Mouse (Mus musculus): Measurements from ENCODE around the gene Krt88.
A peak's percentile ranks its signal among the peaks of the same experiment; 100 is the strongest.

Krt88 gene

DNA sequence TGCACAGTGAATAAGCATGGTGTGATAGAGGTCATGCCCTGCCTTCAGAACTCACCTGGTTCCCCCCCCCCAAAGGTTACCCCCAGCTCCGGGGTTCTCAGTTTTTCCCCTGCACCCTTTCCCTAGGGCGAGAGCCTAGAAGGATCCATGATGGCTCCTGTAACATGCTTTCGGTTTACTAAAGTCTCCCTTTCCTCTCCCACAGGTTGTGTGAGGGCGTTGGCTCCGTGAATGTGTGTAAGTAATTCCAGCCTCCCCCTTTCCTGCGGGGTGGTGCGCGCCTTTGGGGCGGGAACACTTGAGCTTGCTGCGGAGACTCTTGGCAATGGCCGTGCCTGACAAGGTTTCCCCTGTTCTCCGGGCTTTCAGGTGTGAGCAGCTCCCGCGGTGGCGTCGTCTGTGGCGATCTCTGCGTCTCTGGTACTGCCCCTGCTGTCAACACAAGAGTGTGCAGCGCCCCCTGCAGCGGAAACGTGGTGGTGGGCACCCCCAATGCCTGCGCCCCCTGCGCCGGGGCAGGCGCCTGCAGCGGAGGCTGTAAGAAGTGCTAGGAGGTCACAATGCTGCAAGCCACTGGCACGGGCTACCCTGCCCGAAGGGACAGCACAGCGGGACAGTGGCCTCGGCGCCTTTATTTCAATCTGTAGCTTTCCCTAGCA is 31.6 kb downstream of the Krt88 start:
- peak; percentile 32 for DNase-seq (ENCODE audit: low read depth, low spot score)

DNA sequence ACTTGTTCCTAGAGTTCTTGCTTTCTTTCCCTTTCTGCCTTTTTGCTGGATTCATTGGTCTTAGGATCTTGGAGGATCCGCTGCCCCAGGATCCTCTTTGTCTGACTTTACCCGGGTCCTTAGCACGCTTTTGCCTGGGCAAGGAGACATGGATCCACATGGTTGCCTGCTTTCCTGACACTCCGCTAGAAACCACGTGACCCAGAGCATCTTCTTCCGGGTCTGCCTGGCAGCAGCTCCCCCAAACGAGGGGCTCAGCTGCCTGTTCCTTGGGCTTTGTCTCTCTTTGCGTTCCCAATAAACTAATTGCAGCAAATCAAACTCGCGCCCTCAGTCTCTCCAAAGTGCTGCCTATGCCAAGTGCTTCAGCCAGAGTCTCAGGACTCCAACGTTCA is 32.1 kb downstream of the Krt88 start:
- no peak for DNase-seq (ENCODE audit: low read depth, low spot score)

DNA sequence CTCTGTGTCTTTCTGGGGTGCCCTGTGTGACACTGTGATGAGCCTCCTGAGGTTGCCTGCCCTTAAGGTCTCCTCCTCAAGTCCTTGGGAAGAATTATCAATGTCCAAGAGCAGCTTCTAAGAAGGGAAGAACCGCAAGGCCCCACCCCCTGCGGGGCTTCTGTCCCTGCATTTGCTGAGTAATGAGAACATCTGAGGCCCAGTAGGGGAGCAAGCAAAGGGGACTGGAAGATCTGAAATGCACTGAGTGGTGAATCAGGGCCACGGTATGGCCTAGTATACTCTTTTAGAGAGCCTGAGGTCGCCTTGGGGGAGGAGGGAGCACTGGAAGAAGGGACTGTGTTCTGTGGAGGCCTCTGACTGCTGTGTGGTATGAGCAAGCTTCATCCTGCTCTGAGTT is 34.5 kb downstream of the Krt88 start:
- no peak for DNase-seq (ENCODE audit: low read depth, low spot score)

DNA sequence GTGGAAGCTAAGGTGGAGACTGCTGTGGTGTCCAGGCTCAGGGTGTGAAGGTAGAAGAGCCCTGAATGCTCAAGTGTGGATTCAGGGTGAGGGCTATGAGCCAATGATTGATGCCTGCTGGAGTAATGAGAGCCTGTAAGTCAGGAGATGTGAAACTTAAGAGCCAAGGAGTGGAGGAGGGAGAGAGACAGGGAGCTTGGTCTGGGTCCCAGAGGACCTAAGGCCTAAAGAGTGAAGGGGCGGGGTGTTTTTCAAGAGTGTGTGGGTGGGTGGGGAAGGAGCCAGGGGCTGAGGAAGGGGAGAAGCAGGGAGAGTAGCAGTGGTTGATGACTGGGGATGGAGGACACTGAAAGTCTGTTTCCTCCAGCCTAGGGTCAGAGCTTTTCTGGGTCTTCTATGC is 36.1 kb downstream of the Krt88 start:
- DNase-seq (ENCODE audit: low read depth, low spot score): no peak

DNA sequence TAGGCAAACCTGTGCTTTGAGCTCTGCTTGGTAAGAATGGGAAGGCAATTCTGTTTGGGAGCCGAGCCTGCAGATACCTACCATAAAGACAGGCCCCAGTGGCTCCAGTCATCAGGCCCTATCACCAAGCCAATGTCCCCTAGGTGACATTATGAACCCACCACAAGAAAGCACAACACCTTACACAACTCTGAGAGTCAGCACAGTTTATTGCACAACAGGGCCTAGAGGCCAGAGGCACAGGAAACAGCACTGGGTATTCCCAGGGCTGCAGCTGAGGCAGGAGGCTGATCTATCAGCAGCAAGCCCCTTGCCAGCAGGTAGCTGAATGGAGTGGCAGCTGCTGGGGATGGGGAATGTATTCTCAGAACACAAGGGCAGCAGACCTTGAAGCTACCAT is 37.4 kb downstream of the Krt88 start:
- no peak for DNase-seq (ENCODE audit: low read depth, low spot score)

DNA sequence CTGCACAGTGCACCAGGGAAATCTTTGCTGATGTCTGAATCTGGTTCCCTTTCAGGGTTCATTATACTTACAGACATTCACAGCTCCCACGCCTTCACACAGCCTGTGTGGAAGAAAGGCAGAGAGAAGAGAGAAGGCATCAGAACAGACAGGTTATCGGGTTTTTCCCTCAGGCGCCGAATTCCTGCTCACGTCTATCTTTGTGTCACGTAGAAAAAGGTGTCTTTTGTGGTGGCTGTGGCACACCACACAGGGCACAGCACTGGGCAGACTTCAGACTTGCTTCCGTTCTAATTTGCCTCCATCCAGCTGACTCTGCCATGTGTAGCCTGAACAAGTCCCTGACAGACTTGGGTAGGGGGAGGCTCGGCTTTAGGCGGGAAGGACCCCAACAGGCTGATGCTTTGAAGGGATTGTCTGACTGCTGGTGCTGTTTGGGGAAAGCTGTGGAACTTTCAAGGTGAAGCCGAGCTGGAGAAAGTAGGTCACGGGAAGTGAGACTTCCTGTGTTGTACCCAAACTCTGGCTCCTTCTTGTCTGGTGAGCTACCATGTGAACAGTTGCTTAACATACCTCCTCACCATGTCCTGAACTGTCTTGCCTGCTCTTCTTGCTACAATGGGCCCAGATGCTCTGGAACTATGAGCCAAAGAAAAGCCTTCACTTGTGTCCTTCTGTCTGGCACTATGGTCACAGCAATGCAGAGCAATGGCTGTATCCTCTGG is 38.5 kb downstream of the Krt88 start:
- no peak for DNase-seq (ENCODE audit: low read depth, low spot score)

DNA sequence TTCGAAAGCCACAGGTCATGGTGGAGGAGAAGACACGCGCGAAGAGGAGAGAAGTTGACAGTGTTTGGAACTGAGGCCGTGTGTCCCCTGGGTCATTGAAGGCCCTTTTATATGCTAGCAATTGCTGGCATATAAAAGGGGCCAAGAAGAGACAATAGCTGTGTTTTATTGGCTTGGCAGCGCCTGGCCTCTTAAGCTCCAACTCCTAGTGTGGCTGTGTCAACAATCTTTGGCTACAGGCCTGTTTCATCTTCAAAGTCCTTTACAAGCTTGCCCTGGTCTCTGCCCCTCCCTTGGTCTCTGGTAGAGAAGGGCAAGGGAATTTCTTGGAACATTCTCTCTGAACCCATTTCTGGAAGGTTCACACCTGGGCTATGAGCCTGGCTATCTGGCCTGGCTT is 43.9 kb downstream of the Krt88 start, which contains the start of gene Krt83:
Gene Krt83 (minus strand): TSS at position 82 of the 400 bp plus-strand sequence.
- DNase-seq (ENCODE audit: low read depth, low spot score): no peak

DNA sequence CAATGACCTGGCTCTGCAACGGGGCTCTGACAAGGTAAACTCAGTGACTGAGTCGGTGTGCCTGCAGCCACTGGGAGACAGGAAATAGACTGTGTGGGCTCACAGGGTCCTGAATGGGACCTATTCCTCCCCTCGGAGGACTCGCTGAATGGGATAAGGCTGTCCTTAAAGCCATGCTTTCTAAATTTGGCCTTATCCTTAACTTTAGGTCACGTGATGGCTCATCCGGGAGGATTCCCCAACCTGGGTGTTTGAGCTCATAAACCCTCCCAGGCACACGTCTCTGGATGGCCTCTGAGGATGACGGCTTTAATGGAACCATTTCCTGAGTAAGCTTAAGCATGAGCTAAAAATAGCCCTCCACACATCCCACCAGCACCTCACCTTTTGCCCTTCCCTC is 45.2 kb downstream of the Krt88 start:
- no peak for DNase-seq (ENCODE audit: low read depth, low spot score)

DNA sequence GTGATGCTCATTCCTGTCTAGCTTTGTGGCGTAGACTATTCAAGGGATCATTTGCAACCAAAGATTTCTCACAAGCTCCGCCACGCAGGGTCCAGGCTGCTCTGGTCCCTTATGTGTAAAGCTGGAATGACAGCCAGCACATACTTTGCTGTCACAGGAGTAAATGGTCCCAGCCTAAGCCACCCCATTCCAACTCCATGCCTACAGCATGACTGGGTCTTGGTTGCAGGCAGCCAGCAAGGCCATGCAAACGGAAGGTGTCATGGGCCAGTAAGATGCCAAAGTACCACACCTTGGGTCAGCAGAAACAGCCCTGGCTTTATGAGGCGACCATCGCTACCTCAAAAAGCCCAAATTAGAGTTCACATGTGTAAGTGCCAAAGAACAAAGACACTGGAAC is 46.2 kb downstream of the Krt88 start:
- no peak for DNase-seq (ENCODE audit: low read depth, low spot score)

DNA sequence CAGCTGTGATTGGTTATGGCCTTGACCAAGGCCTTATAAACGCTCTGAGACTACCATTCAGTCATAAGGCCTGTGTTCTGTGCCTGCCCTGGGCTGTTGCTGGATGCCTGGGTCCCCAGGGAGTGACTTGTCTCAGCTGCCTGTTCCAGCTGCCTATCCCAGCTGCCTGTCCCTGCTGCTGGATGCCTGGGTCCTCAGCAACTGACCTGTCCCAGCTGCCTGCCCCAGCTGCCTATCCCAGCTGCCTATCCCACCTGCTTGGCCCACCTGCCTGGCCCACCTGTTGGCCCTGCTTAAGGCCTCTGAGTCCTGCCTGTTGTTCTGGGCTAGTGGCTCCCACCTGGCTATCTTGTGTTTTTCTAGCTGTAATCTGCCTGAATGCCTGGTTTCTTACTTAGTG is 46.7 kb downstream of the Krt88 start:
- no peak for DNase-seq (ENCODE audit: low read depth, low spot score)

DNA sequence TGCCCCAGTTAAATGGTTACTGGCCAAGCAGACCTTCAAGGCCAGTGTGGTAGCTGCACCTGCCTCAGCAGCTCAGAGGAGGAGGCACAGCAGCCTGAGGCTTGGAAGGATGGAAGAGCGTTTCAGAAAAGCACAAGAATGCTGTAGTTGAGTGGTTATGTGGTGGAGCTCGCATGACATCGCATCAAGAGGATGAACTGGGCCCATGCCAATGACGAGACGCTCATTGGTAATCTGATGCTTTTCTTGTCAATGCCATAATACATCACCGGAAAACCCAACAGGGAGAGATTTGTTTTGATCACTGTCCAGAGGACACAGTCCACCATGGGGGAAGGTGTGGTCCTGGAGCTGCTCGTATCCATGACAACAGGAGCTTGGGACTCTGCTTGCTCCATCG is 47.7 kb downstream of the Krt88 start:
- no peak for DNase-seq (ENCODE audit: low read depth, low spot score)

DNA sequence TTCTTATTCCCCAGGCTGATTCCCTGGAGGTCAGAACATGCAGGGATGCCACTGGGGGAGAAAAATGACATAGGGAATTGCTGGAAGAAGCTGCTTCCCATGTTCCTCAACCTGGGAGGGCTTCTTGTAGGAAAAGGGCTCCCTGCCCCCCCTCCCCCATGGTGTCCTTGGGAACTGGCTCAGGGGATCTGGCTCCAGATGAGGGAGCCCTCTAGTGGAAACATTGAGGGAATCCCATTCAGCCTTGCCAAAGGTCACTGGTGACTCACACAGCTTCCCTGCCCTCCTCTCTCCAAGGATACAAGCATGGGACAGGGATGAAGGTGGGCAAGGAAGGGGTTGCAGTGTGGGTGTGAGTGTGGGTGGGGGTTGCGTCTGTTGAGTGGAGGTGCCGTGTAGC is 49.6 kb downstream of the Krt88 start:
- DNase-seq (ENCODE audit: low read depth, low spot score): peak; percentile 18
